Mouse (Mus musculus): ENCODE data around the gene Arid4a. TPM values are rescaled to one million over a fixed set of nuclear protein-coding genes. Genes with fewer than 3 reads are reported as not detected.
A peak's percentile ranks its signal among the peaks of the same experiment; 100 is the strongest.

Gene Arid4a
- total and polyA plus RNA-seq, 3 experiments = 6.7 to 13.0 TPM; not detected in 1

DNA sequence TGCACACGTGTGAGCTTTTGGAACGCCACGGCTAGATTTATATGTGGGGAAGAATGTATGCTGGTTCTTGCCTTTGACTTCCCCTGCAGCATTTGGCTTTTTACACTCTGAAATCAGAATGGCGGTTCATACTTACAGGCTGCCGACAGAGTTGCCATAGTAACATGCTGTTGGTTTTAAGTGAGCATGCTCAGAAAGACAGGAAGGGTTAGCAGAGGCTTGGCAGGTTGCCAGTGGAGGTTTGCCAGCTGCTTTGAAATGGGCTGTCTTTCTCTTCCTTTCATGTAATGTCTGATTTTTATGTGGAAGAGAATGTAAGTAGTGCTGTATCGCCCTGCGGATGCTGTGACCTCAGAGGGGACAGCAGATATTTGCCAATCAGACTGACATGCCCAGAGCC, 32.3 kb downstream of the Arid4a start:
- Histone ChIP-seq H3K27ac (ENCODE audit: control insufficient read depth, low read depth, low read length) (peak overlapping the region; percentile 42), H3K27me3 (ENCODE audit: control insufficient read depth in 1 of 2, insufficient read depth in 2 of 2, low read length in 2 of 2) (no peaks in the 10 kb centered on the region), H3K4me3 (ENCODE audit: control insufficient read depth in 1 of 2, insufficient read depth in 1 of 2, low read depth in 2 of 2, low read length in 2 of 2) (peak overlapping the region; percentile 28 to 50), H3K79me2 (ENCODE audit: control insufficient read depth, insufficient read depth, low read length, poor library complexity) (no peaks in the 10 kb centered on the region), H3K4me1 (ENCODE audit: control insufficient read depth in 1 of 2, insufficient read depth in 2 of 2, low read length in 2 of 2) (peaks cover 5 to 8% of the 10 kb centered on the region in 2 experiments; a peak in 3 of 4 replicates), H3K9ac (ENCODE audit: control insufficient read depth, low read depth, low read length, poor library complexity, severe bottlenecking) (peak overlapping the region; percentile 32), H3K36me3 (ENCODE audit: control insufficient read depth in 1 of 2, insufficient read depth in 2 of 2, low read length in 2 of 2) (peaks cover 0 to 13% of the 10 kb centered on the region in 2 experiments), H3K9me3 (replicated peaks; ENCODE audit: insufficient read depth, low read length) (no peaks in the 10 kb centered on the region)
- DNase-seq (ENCODE audit: low read depth, low spot score) = peak; percentile 98
- no peak for TF ChIP-seq POLR2AphosphoS2 (IDR thresholded peaks at IDR 0.05; ENCODE audit: low read length)
- no peak for TF ChIP-seq USF2 (IDR thresholded peaks at IDR 0.05; ENCODE audit: borderline replicate concordance in 1 of 2, insufficient read depth in 1 of 2, low read depth in 1 of 2, low read length in 2 of 2)
- TF ChIP-seq MAFK (IDR thresholded peaks at IDR 0.05; ENCODE audit: borderline replicate concordance, low read depth, low read length) = no peak
- TF ChIP-seq TCF12 (IDR thresholded peaks at IDR 0.05; ENCODE audit: low read depth, low read length) = no peak
- TF ChIP-seq MYC (IDR thresholded peaks at IDR 0.05; ENCODE audit: low read depth, low read length) = no peak; the same call in 1 of the 2 replicates
- TF ChIP-seq ZKSCAN1 (IDR thresholded peaks at IDR 0.05; ENCODE audit: low read depth, low read length) = no peak
- TF ChIP-seq MAX (IDR thresholded peaks at IDR 0.05; ENCODE audit: low read length) = 0 out of 2 replicates have a peak, but pooled peaks have one; percentile 21
- peak; percentile 94; the same call in 1 of the 2 replicates for TF ChIP-seq SIN3A (IDR thresholded peaks at IDR 0.05; ENCODE audit: low read length)
- no peak for TF ChIP-seq ZNF384 (IDR thresholded peaks at IDR 0.05; ENCODE audit: low read depth, low read length)
- TF ChIP-seq MXI1 (IDR thresholded peaks at IDR 0.05; ENCODE audit: low read depth, low read length) = peak; percentile 88
- TF ChIP-seq HCFC1 (IDR thresholded peaks at IDR 0.05; ENCODE audit: low read depth, low read length) = peak; percentile 53; the same call in 1 of the 2 replicates
- no peak for TF ChIP-seq UBTF (IDR thresholded peaks at IDR 0.05; ENCODE audit: borderline replicate concordance, insufficient read depth, low read depth, low read length)
- TF ChIP-seq NRF1 (IDR thresholded peaks at IDR 0.05; ENCODE audit: insufficient read depth, low read depth, low read length, poor library complexity, severe bottlenecking) = peak; percentile 67
- TF ChIP-seq ETS1 (IDR thresholded peaks at IDR 0.05; ENCODE audit: low read depth, low read length) = peak; percentile 84

DNA sequence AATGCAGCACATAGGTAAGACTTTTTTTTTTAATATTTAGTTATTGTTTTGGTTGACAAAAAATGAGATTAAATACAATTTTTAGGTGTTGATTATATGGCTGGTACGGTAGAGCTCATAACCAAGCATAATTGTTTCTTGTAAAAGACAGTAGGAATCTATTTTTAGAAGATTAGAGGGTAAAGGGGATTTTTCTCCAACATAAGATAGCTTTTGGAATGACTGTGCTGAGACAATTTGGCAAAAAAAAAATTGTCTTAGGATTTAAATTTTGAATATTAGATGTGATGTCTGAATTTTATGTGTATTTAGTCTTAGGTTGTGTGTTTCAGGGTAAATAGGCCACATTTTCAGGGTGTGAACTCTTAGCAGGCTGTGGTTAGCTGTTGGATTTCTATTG, 32.8 kb downstream of the Arid4a start:
- TF ChIP-seq TCF12 (IDR thresholded peaks at IDR 0.05; ENCODE audit: low read depth, low read length) (no peak), TAL1 (IDR thresholded peaks at IDR 0.05; ENCODE audit: low read length) (no peak), ZNF384 (IDR thresholded peaks at IDR 0.05; ENCODE audit: low read depth, low read length) (no peak)
- 0 out of 4 replicates have a peak overlapping the region, but pooled peaks of 1 of the 2 experiments have one; percentile 2 for H3K4me3 ChIP-seq (ENCODE audit: control insufficient read depth in 1 of 2, insufficient read depth in 1 of 2, low read depth in 2 of 2, low read length in 2 of 2)

More for the DNA sequence above, 32.8 kb downstream of the Arid4a start:
- no peaks in the 10 kb centered on the region for H3K9me3 ChIP-seq (replicated peaks; ENCODE audit: insufficient read depth, low read length)
- peak overlapping the region; percentile 28; the same call in 1 of the 2 replicates for H3K27ac ChIP-seq (ENCODE audit: control insufficient read depth, low read depth, low read length)
- H3K36me3 ChIP-seq (ENCODE audit: control insufficient read depth in 1 of 2, insufficient read depth in 2 of 2, low read length in 2 of 2) = peaks cover 0 to 13% of the 10 kb centered on the region in 2 experiments
- peaks cover 5 to 8% of the 10 kb centered on the region in 2 experiments; a peak in 3 of 4 replicates for H3K4me1 ChIP-seq (ENCODE audit: control insufficient read depth in 1 of 2, insufficient read depth in 2 of 2, low read length in 2 of 2)
- no peak for DNase-seq (ENCODE audit: low read depth, low spot score)
- no peaks in the 10 kb centered on the region for H3K27me3 ChIP-seq (ENCODE audit: control insufficient read depth in 1 of 2, insufficient read depth in 2 of 2, low read length in 2 of 2)
- no peak overlapping the region for H3K9ac ChIP-seq (ENCODE audit: control insufficient read depth, low read depth, low read length, poor library complexity, severe bottlenecking)
- H3K79me2 ChIP-seq (ENCODE audit: control insufficient read depth, insufficient read depth, low read length, poor library complexity) = no peaks in the 10 kb centered on the region
